In genomic region chr10:62602177-62603040, GRCm38 (mm10) we compare ENCODE assay signal across 7 mouse cellular contexts. TPM values are rescaled to one million over a fixed set of nuclear protein-coding genes. Genes with fewer than 3 reads are reported as not detected.
DNase-seq lines count a peak whose midpoint lies in the region; ATAC-seq and TF ChIP-seq lines count a peak whose summit lies in the region.

Gene Ddx21 (minus strand): TSS chr10:62602281.

- peak; percentile 84 for DNase-seq in adrenal gland, adult 8-10 months
- peak; percentile 93 for DNase-seq in embryo, embryonic 9.5 days (ENCODE audit: extremely low spot score)
- peak; percentile 46 for DNase-seq in gonadal fat pad, adult 2 months (ENCODE audit: low read depth)
- peak; percentile 89 for DNase-seq in left cerebral cortex, postnatal 4 days

- H3K27ac ChIP-seq in intestine, postnatal 0 days (ENCODE audit: low read depth, low read length), result peak within 1 kb of the TSS; percentile 67
- peak within 1 kb of the TSS; percentile 67 for H3K27ac ChIP-seq in midbrain, embryonic 12.5 days (replicated peaks)
- H3K27ac ChIP-seq in small intestine, adult 2 months (ENCODE audit: insufficient read depth, low read depth, low read length), result peak within 1 kb of the TSS; percentile 65

- H3K36me3 ChIP-seq in intestine, postnatal 0 days (ENCODE audit: control insufficient read depth, insufficient read depth), result peaks cover 14% of the 10 kb centered on the region
- peaks cover 13% of the 10 kb centered on the region for H3K36me3 ChIP-seq in midbrain, embryonic 12.5 days
- peaks cover 11% of the 10 kb centered on the region for H3K36me3 ChIP-seq in small intestine, adult 2 months (ENCODE audit: control insufficient read depth, insufficient read depth, low read length)

- TF ChIP-seq CTCF in intestine, postnatal 0 days (IDR thresholded peaks at IDR 0.05; ENCODE audit: low read depth), result no peak
- no peak for TF ChIP-seq CTCF in small intestine, adult 2 months (IDR thresholded peaks at IDR 0.05; ENCODE audit: extremely low read depth, insufficient read length, insufficient replicate concordance, low read depth, low read length)

- peak within 1 kb of the TSS; percentile 82 for H3K4me3 ChIP-seq in intestine, postnatal 0 days (ENCODE audit: low read depth, low read length)
- H3K4me3 ChIP-seq in midbrain, embryonic 12.5 days, result peak within 1 kb of the TSS; percentile 86
- peak within 1 kb of the TSS; percentile 93 for H3K4me3 ChIP-seq in small intestine, adult 2 months (ENCODE audit: low read depth, low read length)

- H3K9ac ChIP-seq in intestine, postnatal 0 days (ENCODE audit: low read depth, low read length), result peak within 1 kb of the TSS; percentile 62
- H3K9ac ChIP-seq in midbrain, embryonic 12.5 days (replicated peaks), result peak within 1 kb of the TSS; percentile 80

- no peaks in the 10 kb centered on the region for H3K4me1 ChIP-seq in intestine, postnatal 0 days (replicated peaks; ENCODE audit: control insufficient read depth, insufficient read depth, low read length)
- peaks cover 16% of the 10 kb centered on the region for H3K4me1 ChIP-seq in midbrain, embryonic 12.5 days
- H3K4me1 ChIP-seq in small intestine, adult 2 months (ENCODE audit: control insufficient read depth, insufficient read depth, insufficient read length, low read length), result peaks cover 5% of the 10 kb centered on the region

- H3K27me3 ChIP-seq in intestine, postnatal 0 days (replicated peaks; ENCODE audit: control insufficient read depth, insufficient read depth, low read length), result no peaks in the 10 kb centered on the region
- H3K27me3 ChIP-seq in midbrain, embryonic 12.5 days, result no peaks in the 10 kb centered on the region
- H3K27me3 ChIP-seq in small intestine, adult 2 months (ENCODE audit: control insufficient read depth, insufficient read depth, low read length), result no peaks in the 10 kb centered on the region

- peak; percentile 68 for TF ChIP-seq POLR2A in small intestine, adult 2 months (IDR thresholded peaks at IDR 0.05; ENCODE audit: low read depth, low read length)

- no peaks in the 10 kb centered on the region for H3K9me3 ChIP-seq in intestine, postnatal 0 days (ENCODE audit: control insufficient read depth)
- no peaks in the 10 kb centered on the region for H3K9me3 ChIP-seq in midbrain, embryonic 12.5 days

- peak within 1 kb of the TSS; percentile 92 for H3K4me2 ChIP-seq in intestine, postnatal 0 days (replicated peaks; ENCODE audit: low read depth)
- peak within 1 kb of the TSS; percentile 94 for H3K4me2 ChIP-seq in midbrain, embryonic 12.5 days (replicated peaks)

- WGBS in intestine, postnatal 0 days, result 4% methylated on average over 53 of the region's 53 CpGs
- 6% methylated on average over 53 of the region's 53 CpGs for WGBS in midbrain, embryonic 12.5 days
- WGBS in small intestine, adult 2 months, result 1% methylated on average over 53 of the region's 53 CpGs

- intact Hi-C loops in left cerebral cortex, postnatal 4 days (cut with DNase I), result no loop called here

- peak; percentile 97 for ATAC-seq in intestine, postnatal 0 days
- ATAC-seq in midbrain, embryonic 12.5 days (ENCODE audit: low FRiP score, low read depth), result peak; percentile 98

RNA-seq across cellular contexts. Expression of gene Ddx21, which starts in this region (rescaled TPM):
- total RNA-seq in adrenal gland, adult 8-10 months (2022), result 10 to 100 TPM; 59.1 to 63.0 (median 59.5) TPM
- polyA plus RNA-seq in gonadal fat pad, adult 2 months (2012; rRNA removed), result 13.8 and 15.6 TPM in 2 replicates
- polyA plus RNA-seq in intestine, postnatal 0 days (2015; fragmentation: Nextera tagmentation; extraction: Ambion mirVana), result 9.6 and 11.1 TPM in 2 replicates
- total RNA-seq in left cerebral cortex, postnatal 4 days (2021), result 10 to 100 TPM; 49.8 to 53.9 TPM
- 27.4 and 29.2 TPM in 2 replicates for polyA plus RNA-seq in midbrain, embryonic 12.5 days (2016; fragmentation: Nextera tagmentation; extraction: Ambion mirVana)
- 1.9 and 2.3 TPM in 2 replicates for polyA plus RNA-seq in small intestine, adult 2 months (2012; rRNA removed)

Comparison
In these comparisons a context has a peak if more than half of its experiments do, and no peak if none do; other contexts are left out.
1. Peak in every context shown above with its lines: DNase-seq, ATAC-seq, H3K4me3 ChIP-seq and H3K27ac ChIP-seq.